Mouse (Mus musculus) liver, embryonic 15.5 days (tissue): ENCODE results near the gene Jak3. TPM values are rescaled to one million over a fixed set of nuclear protein-coding genes. Genes with fewer than 3 reads are reported as not detected.
A peak's percentile ranks its signal among the peaks of the same experiment; 100 is the strongest.

Experiments
- ATAC-seq: fragments of 200-750 bp; cut with Nextera tagmentation; 2 replicates; pipeline ENCODE4 v1.8.0; 2017; ENCODE audit warnings: moderate number of reproducible peaks, mild to moderate bottlenecking, moderate library complexity; ENCODE audit not compliant: insufficient read depth
- H3K27ac ChIP-seq: fragments of 300-500 bp; sonication (generic); replicated peaks from 2 replicates; pipeline ENCODE4 v1.5.1; 2015; ENCODE audit warnings: mild to moderate bottlenecking, inconsistent platforms
- H3K27me3 ChIP-seq: fragments of 300-500 bp; sonication (generic); 2 replicates; pipeline ENCODE4 v1.6.1; 2015; ENCODE audit warnings: mild to moderate bottlenecking, inconsistent platforms
- H3K36me3 ChIP-seq: fragments of 300-500 bp; sonication (generic); replicated peaks from 2 replicates; pipeline ENCODE4 v1.6.1; 2015; ENCODE audit warnings: moderate library complexity, mild to moderate bottlenecking, inconsistent platforms
- H3K4me1 ChIP-seq: fragments of 300-500 bp; sonication (generic); replicated peaks from 2 replicates; pipeline ENCODE4 v1.6.1; 2015; ENCODE audit warnings: inconsistent platforms
- H3K4me2 ChIP-seq: fragments of 300-500 bp; sonication (generic); 2 replicates; pipeline ENCODE4 v1.6.1; 2015; ENCODE audit warnings: moderate library complexity, mild to moderate bottlenecking, inconsistent platforms
- H3K4me3 ChIP-seq: fragments of 300-500 bp; sonication (generic); replicated peaks from 2 replicates; pipeline ENCODE4 v1.5.1; 2015; ENCODE audit warnings: mild to moderate bottlenecking, inconsistent platforms
- H3K9ac ChIP-seq: fragments of 300-500 bp; sonication (generic); 2 replicates; pipeline ENCODE4 v1.6.1; 2015; ENCODE audit warnings: moderate library complexity, mild to moderate bottlenecking, inconsistent platforms
- H3K9me3 ChIP-seq: fragments of 300-500 bp; sonication (generic); replicated peaks from 2 replicates; pipeline ENCODE4 v1.6.1; 2016; ENCODE audit warnings: inconsistent platforms
- WGBS: fragments of 180-500 bp; shearing (Covaris S2); methylation state at CpG from one replicate; pipeline ENCODE4 v1.1.7; 2015; ENCODE audit warnings: mixed read lengths; ENCODE audit not compliant: insufficient replicate concordance; 5-methylcytosine and 5-hydroxymethylcytosine counted together
- polyA plus RNA-seq: library from polyadenylated mRNA; unstranded; fragments of >200 nt; fragmentation: Nextera tagmentation; extraction: Ambion mirVana; gene quantifications from 2 replicates; pipeline ENCODE4 v1.2.1, GENCODE M21; 2015

The Jak3 gene
- polyA plus RNA-seq, 1 experiment from 2014 or later = 6.4 TPM

DNA sequence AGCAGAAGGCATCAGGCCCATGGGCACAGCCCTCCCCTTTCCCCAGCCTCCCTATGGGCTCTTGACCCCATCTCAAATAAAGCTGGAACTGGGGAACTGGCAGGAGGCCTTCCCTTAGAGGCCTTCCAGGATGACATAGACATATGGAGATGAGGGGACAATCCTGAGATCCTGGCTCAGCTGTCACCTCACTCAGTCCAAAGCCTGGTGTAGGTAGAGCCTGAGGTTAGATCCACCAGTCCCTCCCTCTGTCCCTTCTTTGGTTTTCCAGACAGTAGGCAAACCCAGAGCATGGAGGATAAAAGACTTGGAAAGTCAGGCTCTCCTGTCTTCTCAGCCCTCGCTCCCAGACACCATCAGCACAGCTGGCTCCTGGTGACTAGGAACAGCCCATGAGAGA lies 9.2 kb upstream of the Jak3 start:
- WGBS = 43% methylated on average over 1 of the region's 1 CpGs
- Histone ChIP-seq H3K4me3 (no peak overlapping the region), H3K27me3 (peaks cover 77% of the 10 kb centered on the region), H3K4me1 (peaks cover 32% of the 10 kb centered on the region), H3K9me3 (no peaks in the 10 kb centered on the region), H3K9ac (no peak overlapping the region), H3K4me2 (no peak overlapping the region), H3K27ac (no peak overlapping the region), H3K36me3 (no peaks in the 10 kb centered on the region)
- no peak for ATAC-seq

DNA sequence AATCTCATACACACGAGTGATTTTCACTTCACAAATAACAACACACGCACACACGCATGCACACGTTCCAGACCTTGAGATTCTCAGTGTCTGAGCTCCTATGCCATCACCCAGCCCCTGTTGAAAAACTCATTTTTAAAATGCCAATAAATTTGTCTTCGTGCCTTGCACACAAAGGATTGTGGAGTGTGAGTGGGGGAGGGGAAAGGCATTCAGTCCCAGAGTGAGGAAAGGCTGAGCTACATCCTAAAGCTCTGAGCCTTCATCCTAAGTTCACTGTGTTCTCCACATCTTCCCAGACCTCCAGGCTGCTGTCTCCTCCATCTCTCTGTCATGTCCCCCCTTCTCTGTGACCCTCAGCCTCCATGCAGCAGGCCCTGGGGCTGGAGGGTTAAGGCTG lies 8.8 kb upstream of the Jak3 start:
- ATAC-seq = no peak
- no peak overlapping the region for H3K27ac ChIP-seq
- H3K27me3 ChIP-seq = peaks cover 73% of the 10 kb centered on the region
- H3K4me2 ChIP-seq = no peak overlapping the region
- H3K9ac ChIP-seq = no peak overlapping the region
- no peaks in the 10 kb centered on the region for H3K9me3 ChIP-seq
- no peak overlapping the region for H3K4me3 ChIP-seq
- no peaks in the 10 kb centered on the region for H3K36me3 ChIP-seq
- H3K4me1 ChIP-seq = peaks cover 35% of the 10 kb centered on the region
- 61% methylated on average over 5 of the region's 5 CpGs for WGBS

GRCm38 (mm10) chr8:71668220-71668975 lies 7.7 kb upstream of the Jak3 start:
- Histone ChIP-seq H3K4me2 (peak overlapping the region; percentile 44), H3K27me3 (peaks cover 65% of the 10 kb centered on the region), H3K4me1 (peaks cover 35% of the 10 kb centered on the region), H3K9me3 (no peaks in the 10 kb centered on the region), H3K27ac (no peak overlapping the region), H3K9ac (no peak overlapping the region), H3K4me3 (no peak overlapping the region), H3K36me3 (no peaks in the 10 kb centered on the region)
- no peak for ATAC-seq
- 1% methylated on average over 21 of the region's 21 CpGs for WGBS

DNA sequence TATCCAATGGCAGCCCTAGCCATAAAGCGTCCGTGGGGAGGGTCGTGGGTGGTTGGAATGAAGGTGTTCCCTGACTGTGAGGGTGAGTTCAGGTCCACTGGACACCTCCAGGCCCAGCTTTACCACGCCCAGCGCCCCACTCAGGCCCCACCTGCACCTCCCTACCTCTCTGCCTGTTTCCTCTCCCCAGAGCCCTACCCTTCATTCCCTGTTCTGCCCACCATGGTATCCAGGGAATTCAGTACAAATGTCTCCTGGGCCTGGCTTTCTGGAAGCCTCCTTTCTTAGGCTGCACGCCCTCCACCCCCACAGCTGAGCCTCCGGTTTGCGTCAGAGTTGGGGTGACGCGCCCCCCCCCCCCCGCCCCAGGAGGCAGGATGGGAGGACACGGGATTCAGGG lies 5.9 kb upstream of the Jak3 start:
- peaks cover 32% of the 10 kb centered on the region for H3K4me1 ChIP-seq
- H3K27ac ChIP-seq = no peak overlapping the region
- H3K4me2 ChIP-seq = peak overlapping the region; percentile 85
- ATAC-seq = no peak
- 25% methylated on average over 12 of the region's 12 CpGs for WGBS
- H3K4me3 ChIP-seq = peak overlapping the region; percentile 56
- H3K27me3 ChIP-seq = peaks cover 57% of the 10 kb centered on the region
- no peak overlapping the region for H3K9ac ChIP-seq
- no peaks in the 10 kb centered on the region for H3K36me3 ChIP-seq
- H3K9me3 ChIP-seq = no peaks in the 10 kb centered on the region

GRCm38 (mm10) chr8:71670621-71671548 lies 5.2 kb upstream of the Jak3 start:
- Histone ChIP-seq H3K4me2 (peak overlapping the region; percentile 85), H3K4me1 (peaks cover 30% of the 10 kb centered on the region), H3K9ac (no peak overlapping the region), H3K36me3 (no peaks in the 10 kb centered on the region), H3K27ac (no peak overlapping the region), H3K4me3 (peak overlapping the region; percentile 56), H3K9me3 (no peaks in the 10 kb centered on the region), H3K27me3 (peaks cover 57% of the 10 kb centered on the region)
- 0 out of 2 replicates have a peak, but pooled peaks have one; percentile 3 for ATAC-seq
- 1% methylated on average over 61 of the region's 64 CpGs for WGBS

GRCm38 (mm10) chr8:71671549-71671965 lies 4.5 kb upstream of the Jak3 start, which contains the start of gene Unc13a:
Unc13a (minus strand) TSS chr8:71671757.
- H3K9me3 ChIP-seq = no peaks in the 10 kb centered on the region
- peak within 1 kb of the TSS; percentile 85 for H3K4me2 ChIP-seq
- H3K4me3 ChIP-seq = peak within 1 kb of the TSS; percentile 56
- ATAC-seq = peak; percentile 53
- no peak within 1 kb of the TSS for H3K27ac ChIP-seq
- peaks cover 34% of the 10 kb centered on the region for H3K4me1 ChIP-seq
- H3K27me3 ChIP-seq = peaks cover 50% of the 10 kb centered on the region
- H3K9ac ChIP-seq = no peak within 1 kb of the TSS
- no peaks in the 10 kb centered on the region for H3K36me3 ChIP-seq
- WGBS = under 1% methylated on average over 42 of the region's 42 CpGs

DNA sequence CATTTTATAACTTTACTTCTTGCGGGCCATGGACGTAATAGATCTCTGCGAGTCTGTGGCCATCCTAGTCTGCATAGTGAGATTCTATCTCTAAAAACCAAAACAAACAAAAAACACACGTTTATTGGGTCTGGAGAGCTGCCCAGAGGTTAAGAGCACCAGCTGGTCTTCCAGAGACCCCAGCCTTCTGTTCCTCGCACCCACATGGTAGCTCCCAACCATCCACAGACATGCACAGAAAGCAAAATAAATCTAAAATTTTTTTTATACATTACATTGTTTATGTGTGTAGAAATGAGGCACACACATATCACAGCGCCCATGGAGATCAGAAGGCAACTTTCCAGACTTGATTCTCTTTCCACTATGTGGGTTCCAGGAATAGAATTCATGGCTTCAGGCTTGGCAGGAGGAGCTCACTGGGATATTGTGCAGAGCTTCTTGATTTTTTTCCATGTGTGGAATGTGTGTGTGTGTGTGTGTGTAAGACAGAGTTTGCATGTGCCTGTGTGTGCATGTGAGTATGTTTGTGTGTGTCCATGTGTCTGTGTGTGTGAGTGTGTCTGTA lies 3.8 kb upstream of the Jak3 start:
- peaks cover 43% of the 10 kb centered on the region for H3K27me3 ChIP-seq
- peak overlapping the region; percentile 85 for H3K4me2 ChIP-seq
- H3K27ac ChIP-seq = no peak overlapping the region
- no peak overlapping the region for H3K9ac ChIP-seq
- H3K9me3 ChIP-seq = no peaks in the 10 kb centered on the region
- H3K4me1 ChIP-seq = peaks cover 41% of the 10 kb centered on the region
- no peaks in the 10 kb centered on the region for H3K36me3 ChIP-seq
- WGBS = 58% methylated on average over 6 of the region's 6 CpGs
- no peak for ATAC-seq
- H3K4me3 ChIP-seq = no peak overlapping the region

DNA sequence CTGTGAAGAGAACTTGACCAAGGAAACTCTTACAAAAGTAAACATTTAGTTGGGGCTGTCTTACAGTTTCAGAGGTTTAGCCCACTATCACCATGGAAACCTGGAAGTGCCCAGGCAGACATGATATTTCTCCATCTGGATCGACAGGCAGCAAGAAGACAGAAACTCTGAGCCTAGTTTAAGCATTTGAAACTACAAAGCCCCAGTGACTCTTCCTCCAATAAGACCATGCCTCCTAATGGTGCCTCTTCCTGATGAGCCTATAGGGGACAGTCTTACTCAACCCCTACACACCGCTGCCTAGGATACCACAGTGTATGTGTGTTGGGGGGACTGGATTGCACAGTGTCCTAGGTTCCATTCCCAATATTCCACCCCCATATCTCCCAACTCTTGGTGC lies 2.0 kb upstream of the Jak3 start:
- H3K27ac ChIP-seq = no peak overlapping the region
- H3K9ac ChIP-seq = no peak overlapping the region
- peaks cover 1% of the 10 kb centered on the region; the same call in 1 of the 2 replicates for H3K36me3 ChIP-seq
- H3K27me3 ChIP-seq = peaks cover 25% of the 10 kb centered on the region
- no peak overlapping the region for H3K4me3 ChIP-seq
- no peaks in the 10 kb centered on the region for H3K9me3 ChIP-seq
- H3K4me2 ChIP-seq = no peak overlapping the region
- peaks cover 42% of the 10 kb centered on the region for H3K4me1 ChIP-seq
- ATAC-seq = no peak
- 56% methylated on average over 2 of the region's 2 CpGs for WGBS

DNA sequence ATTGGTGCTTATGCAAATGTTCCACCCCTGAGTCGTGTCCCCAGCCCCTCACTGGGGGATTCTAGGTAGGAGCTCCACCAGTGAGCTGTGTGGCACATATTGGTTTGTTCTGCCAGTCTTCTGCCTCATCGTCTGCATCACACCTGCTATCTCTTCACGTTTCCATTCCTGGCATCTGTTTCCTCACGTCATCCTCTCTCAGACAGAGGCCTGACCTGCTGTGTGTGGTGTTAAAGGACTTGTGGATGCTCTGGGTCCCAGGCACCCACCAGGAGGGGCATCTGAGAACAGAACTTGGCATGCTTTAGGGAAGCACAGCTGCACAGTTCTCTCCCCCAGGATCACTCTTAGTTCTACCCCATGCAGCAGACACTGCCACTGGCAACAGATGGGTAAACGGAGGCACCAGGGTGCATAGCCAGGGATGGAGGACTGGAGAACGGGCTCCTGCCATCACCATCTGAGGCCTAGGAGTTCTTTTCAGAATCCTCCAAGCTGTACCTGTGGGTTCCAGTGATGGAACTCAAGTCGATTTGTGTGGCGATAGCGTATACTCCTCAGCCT lies 558 bp upstream of the Jak3 start:
- WGBS = 39% methylated on average over 9 of the region's 9 CpGs
- H3K4me2 ChIP-seq = peak overlapping the region; percentile 88
- no peak for ATAC-seq
- H3K27me3 ChIP-seq = peaks cover 21% of the 10 kb centered on the region
- H3K4me1 ChIP-seq = peaks cover 42% of the 10 kb centered on the region
- H3K4me3 ChIP-seq = peak overlapping the region; percentile 71
- peak overlapping the region; percentile 79; the same call in 1 of the 2 replicates for H3K27ac ChIP-seq
- H3K9me3 ChIP-seq = no peaks in the 10 kb centered on the region
- peak overlapping the region; percentile 74 for H3K9ac ChIP-seq
- peaks cover 7% of the 10 kb centered on the region; the same call in 1 of the 2 replicates for H3K36me3 ChIP-seq

GRCm38 (mm10) chr8:71676803-71677202 lies 707 bp downstream of the Jak3 start:
- peak overlapping the region; percentile 88 for H3K4me2 ChIP-seq
- 37% methylated on average over 9 of the region's 9 CpGs for WGBS
- H3K9ac ChIP-seq = peak overlapping the region; percentile 74
- no peak for ATAC-seq
- H3K4me1 ChIP-seq = peaks cover 30% of the 10 kb centered on the region
- H3K4me3 ChIP-seq = peak overlapping the region; percentile 71
- H3K27ac ChIP-seq = peak overlapping the region; percentile 79
- H3K36me3 ChIP-seq = peaks cover 7% of the 10 kb centered on the region; the same call in 1 of the 2 replicates
- no peaks in the 10 kb centered on the region for H3K9me3 ChIP-seq
- peaks cover 21% of the 10 kb centered on the region for H3K27me3 ChIP-seq
